Mouse (Mus musculus) lung, postnatal 0 days (tissue): ENCODE measurements around the gene Tex35. TPM values are rescaled to one million over a fixed set of nuclear protein-coding genes. Genes with fewer than 3 reads are reported as not detected.

Source experiments
- ATAC-seq: fragments of 200-750 bp; cut with Nextera tagmentation; 2 replicates; pipeline ENCODE4 v1.8.0; 2017; ENCODE audit warnings: moderate library complexity
- DNase-seq: peaks from one replicate; pipeline ENCODE4 v3.0.0-alpha.2; 2016; ENCODE audit warnings: low spot score
- H3K27ac ChIP-seq: fragments of 300-500 bp; sonication (generic); 2 replicates; pipeline ENCODE4 v1.5.1; 2014; ENCODE audit warnings: antibody characterized with exemption, mild to moderate bottlenecking, low read length, mixed read lengths
- H3K27me3 ChIP-seq: fragments of 300-500 bp; sonication (generic); replicated peaks from 2 replicates; pipeline ENCODE4 v1.6.1; 2014; ENCODE audit warnings: low read length, mixed read lengths; ENCODE audit not compliant: insufficient read depth
- H3K36me3 ChIP-seq: fragments of 300-500 bp; sonication (generic); 2 replicates; pipeline ENCODE4 v1.6.1; 2014; ENCODE audit warnings: low read length, mixed read lengths; ENCODE audit not compliant: insufficient read depth
- H3K4me1 ChIP-seq: fragments of 300-500 bp; sonication (generic); 2 replicates; pipeline ENCODE4 v1.6.1; 2014; ENCODE audit warnings: antibody characterized with exemption, low read depth, low read length, mixed read lengths; ENCODE audit not compliant: insufficient read depth
- H3K4me2 ChIP-seq: fragments of 300-500 bp; sonication (generic); replicated peaks from 2 replicates; pipeline ENCODE4 v1.6.1; 2014; ENCODE audit warnings: low read depth, mild to moderate bottlenecking, low read length, moderate library complexity, mixed read lengths
- H3K4me3 ChIP-seq: fragments of 300-500 bp; sonication (generic); 2 replicates; pipeline ENCODE4 v1.5.1; 2014; ENCODE audit warnings: low read depth, low read length
- H3K9ac ChIP-seq: fragments of 300-500 bp; sonication (generic); replicated peaks from 2 replicates; pipeline ENCODE4 v1.6.1; 2014; ENCODE audit warnings: low read depth, mild to moderate bottlenecking
- H3K9me3 ChIP-seq: fragments of 300-500 bp; sonication (generic); 2 replicates; pipeline ENCODE4 v1.6.1; 2016; ENCODE audit warnings: low read length, mixed read lengths
- CTCF ChIP-seq: IDR thresholded peaks from 2 replicates; pipeline ENCODE4 v1.5.1; 2016; ENCODE audit warnings: antibody characterized with exemption, mild to moderate bottlenecking
- EP300 ChIP-seq: IDR thresholded peaks from 2 replicates; pipeline ENCODE4 v1.6.1; 2016; ENCODE audit warnings: antibody characterized with exemption, mild to moderate bottlenecking, control low read depth
- WGBS: fragments of 180-500 bp; shearing (Covaris S2); extraction: QIAGEN DNeasy Blood & Tissue Kit; methylation state at CpG from one replicate; pipeline ENCODE4 v1.1.7; 2014; 5-methylcytosine and 5-hydroxymethylcytosine counted together
- polyA plus RNA-seq: library from polyadenylated mRNA; unstranded; fragments of >200 nt; fragmentation: Nextera tagmentation; extraction: Ambion mirVana; gene quantifications from 2 replicates; pipeline ENCODE4 v1.2.1, GENCODE M21; 2015

Tex35 gene
- polyA plus RNA-seq, 1 experiment from 2014 or later = not detected

- H3K9ac ChIP-seq = no peak overlapping the region
- DNase-seq (no peak), ATAC-seq (no peak)
- H3K9me3 ChIP-seq = no peaks in the 10 kb centered on the region
- no peaks in the 10 kb centered on the region for H3K36me3 ChIP-seq
- no peak overlapping the region for H3K27ac ChIP-seq
- H3K27me3 ChIP-seq = no peaks in the 10 kb centered on the region
- H3K4me2 ChIP-seq = no peak overlapping the region
- TF ChIP-seq EP300 (no peak), CTCF (no peak)
- H3K4me1 ChIP-seq = no peaks in the 10 kb centered on the region
- no peak overlapping the region for H3K4me3 ChIP-seq
Measured at GRCm38 (mm10) chr1:157068316-157068715, 40.2 kb downstream of the Tex35 start.

DNA sequence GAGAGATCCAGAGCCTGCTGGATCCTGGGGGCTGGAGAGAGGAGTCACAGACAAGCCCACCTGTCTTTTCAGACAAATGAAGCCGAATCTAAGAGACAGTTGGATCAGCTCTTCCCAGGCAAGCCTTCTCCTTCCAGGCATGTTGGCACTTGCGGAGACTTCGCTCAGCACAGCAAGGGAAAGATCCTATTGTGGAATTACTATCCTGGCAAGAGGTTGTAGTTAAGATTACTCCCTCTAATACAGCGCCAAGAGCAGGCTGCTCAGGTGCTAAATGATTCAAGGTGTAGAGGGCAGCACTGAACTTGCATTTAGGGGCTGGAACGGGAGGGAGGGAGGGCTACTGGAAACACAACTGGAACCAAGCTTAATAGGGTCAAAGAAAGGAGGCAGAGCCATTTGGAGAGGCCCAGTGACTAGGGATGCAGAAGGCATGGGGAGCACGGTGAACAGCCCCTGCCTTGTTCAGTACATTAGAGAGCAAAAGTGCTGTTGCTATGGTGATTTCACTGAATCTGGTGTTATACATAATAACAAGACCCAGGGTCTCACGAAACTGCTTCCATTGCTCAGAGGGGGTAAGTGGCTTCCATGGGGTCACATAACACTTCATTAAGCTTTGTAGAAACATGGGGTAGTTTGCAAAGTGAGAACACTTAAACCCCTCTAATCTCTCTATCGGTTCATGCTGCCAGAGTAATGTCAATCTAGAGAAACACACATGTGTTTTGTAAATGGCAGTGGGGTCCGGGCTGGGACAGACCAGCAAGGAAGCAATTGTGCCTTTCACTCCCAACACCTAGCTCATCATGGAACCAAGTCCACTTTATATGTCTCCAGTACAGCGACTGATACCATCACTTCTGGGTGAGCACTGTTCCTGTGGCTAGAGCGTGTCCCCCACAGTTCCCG is 42.4 kb downstream of the Tex35 start:
- TF ChIP-seq EP300 (no peak), CTCF (no peak)
- H3K4me1 ChIP-seq = no peaks in the 10 kb centered on the region
- 64% methylated on average over 12 of the region's 12 CpGs for WGBS
- H3K27ac ChIP-seq = no peak overlapping the region
- DNase-seq = peak; percentile 42
- H3K4me2 ChIP-seq = no peak overlapping the region
- no peaks in the 10 kb centered on the region for H3K27me3 ChIP-seq
- no peaks in the 10 kb centered on the region for H3K36me3 ChIP-seq
- no peaks in the 10 kb centered on the region for H3K9me3 ChIP-seq
- H3K4me3 ChIP-seq = no peak overlapping the region
- peak; percentile 58 for ATAC-seq
- H3K9ac ChIP-seq = no peak overlapping the region

DNA sequence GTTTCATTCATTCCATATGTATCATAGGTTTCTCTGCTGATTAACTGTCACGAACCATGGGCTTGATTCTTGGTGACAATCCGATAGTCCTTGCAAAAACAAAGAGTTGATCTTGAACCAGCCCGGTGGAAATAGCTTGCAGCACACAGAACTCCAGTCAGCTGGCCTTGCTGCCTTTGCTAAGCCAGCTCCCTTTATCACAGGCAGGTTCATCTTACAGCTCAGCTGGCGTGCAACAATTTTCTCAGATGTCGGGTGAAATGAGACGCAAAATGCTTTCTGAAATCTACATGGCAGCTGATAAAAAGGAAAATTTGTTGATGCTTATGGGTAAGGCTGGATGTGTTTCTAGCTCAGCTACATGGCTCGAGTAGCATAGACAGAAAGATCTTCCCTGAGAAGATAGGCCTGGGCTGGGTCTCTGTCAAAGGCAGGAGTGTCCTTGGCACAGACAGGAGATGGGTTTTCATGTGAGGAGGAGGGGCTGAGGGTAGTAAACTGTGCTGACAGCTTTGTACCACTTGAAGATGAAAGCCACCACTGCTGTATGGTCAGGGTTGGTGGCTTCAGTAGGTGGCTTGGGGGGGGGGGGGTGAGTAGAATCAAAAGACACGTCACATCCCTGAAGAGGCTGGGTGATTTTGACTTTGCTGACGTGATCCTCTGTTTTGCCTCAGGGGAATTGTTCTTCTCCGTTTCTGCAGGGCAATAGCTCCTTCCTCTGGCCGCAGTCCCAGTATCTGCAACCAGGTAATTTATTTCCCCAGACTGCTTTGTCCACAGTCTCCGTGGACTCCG is 45.0 kb downstream of the Tex35 start:
- Histone ChIP-seq H3K4me1 (no peaks in the 10 kb centered on the region), H3K36me3 (no peaks in the 10 kb centered on the region), H3K9ac (no peak overlapping the region), H3K4me2 (no peak overlapping the region), H3K27ac (no peak overlapping the region), H3K27me3 (no peaks in the 10 kb centered on the region), H3K9me3 (no peaks in the 10 kb centered on the region), H3K4me3 (no peak overlapping the region)
- ATAC-seq (no peak; the same call in 1 of the 2 replicates), DNase-seq (no peak)
- 52% methylated on average over 13 of the region's 13 CpGs for WGBS
- no peak for TF ChIP-seq EP300
- peak; percentile 31 for TF ChIP-seq CTCF

- Histone ChIP-seq H3K27ac (no peak overlapping the region), H3K9ac (no peak overlapping the region), H3K4me2 (no peak overlapping the region), H3K4me3 (no peak overlapping the region), H3K4me1 (no peaks in the 10 kb centered on the region), H3K9me3 (no peaks in the 10 kb centered on the region), H3K36me3 (no peaks in the 10 kb centered on the region), H3K27me3 (no peaks in the 10 kb centered on the region)
- DNase-seq = no peak
- TF ChIP-seq CTCF (no peak), EP300 (no peak)
- ATAC-seq = no peak
- WGBS = 84% methylated on average over 5 of the region's 5 CpGs
Measured at GRCm38 (mm10) chr1:157062445-157062825, 46.0 kb downstream of the Tex35 start.

DNA sequence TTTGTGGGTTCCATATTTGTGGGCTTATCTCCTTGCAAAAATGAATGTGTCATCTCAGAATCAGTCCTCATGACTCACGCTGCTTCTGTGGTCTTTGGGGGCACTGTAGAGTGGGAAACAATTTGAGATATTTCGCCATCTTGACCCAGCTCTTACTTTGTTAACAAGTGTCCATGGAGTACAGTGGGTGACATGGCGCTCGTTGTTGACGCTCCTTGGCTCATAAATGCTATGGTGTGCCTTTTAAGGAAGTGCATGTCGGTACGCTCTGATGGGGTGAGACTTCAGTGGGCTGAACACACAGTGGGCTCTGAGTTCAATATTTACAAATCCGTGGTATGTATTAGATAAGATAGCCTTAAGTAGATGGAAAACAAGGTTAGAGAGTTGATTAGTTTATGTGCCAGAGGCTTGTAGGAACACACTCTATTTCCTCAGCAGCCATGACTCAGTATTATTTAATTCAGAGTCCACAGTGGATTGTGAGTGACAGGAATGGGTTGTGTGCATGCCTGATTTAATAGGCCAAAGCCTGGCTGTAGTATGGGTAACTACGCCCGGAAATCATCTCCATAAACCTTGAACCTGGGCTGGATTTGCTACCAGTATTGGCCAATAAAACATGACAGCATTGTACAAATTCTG is 46.6 kb downstream of the Tex35 start:
- Histone ChIP-seq H3K27me3 (no peaks in the 10 kb centered on the region), H3K27ac (no peak overlapping the region), H3K36me3 (no peaks in the 10 kb centered on the region), H3K4me2 (no peak overlapping the region), H3K4me3 (no peak overlapping the region), H3K9me3 (no peaks in the 10 kb centered on the region), H3K4me1 (no peaks in the 10 kb centered on the region), H3K9ac (no peak overlapping the region)
- DNase-seq (no peak), ATAC-seq (peak; percentile 30; the same call in 1 of the 2 replicates)
- TF ChIP-seq EP300 = no peak
- TF ChIP-seq CTCF = no peak
- WGBS = 64% methylated on average over 10 of the region's 10 CpGs

- H3K4me2 ChIP-seq = no peak overlapping the region
- H3K27me3 ChIP-seq = no peaks in the 10 kb centered on the region
- no peak overlapping the region for H3K9ac ChIP-seq
- no peak overlapping the region for H3K4me3 ChIP-seq
- H3K36me3 ChIP-seq = no peaks in the 10 kb centered on the region
- DNase-seq = no peak
- H3K9me3 ChIP-seq = no peaks in the 10 kb centered on the region
- WGBS = 46% methylated on average over 3 of the region's 3 CpGs
- ATAC-seq = no peak
- no peak overlapping the region for H3K27ac ChIP-seq
- TF ChIP-seq EP300 = no peak
- TF ChIP-seq CTCF = no peak
- H3K4me1 ChIP-seq = no peaks in the 10 kb centered on the region
Measured at GRCm38 (mm10) chr1:157061170-157061569, 47.3 kb downstream of the Tex35 start.
